Mouse (Mus musculus) embryonic facial prominence, embryonic 14.5 days (tissue): ENCODE data around the gene Yae1d1. TPM values are rescaled to one million over a fixed set of nuclear protein-coding genes. Genes with fewer than 3 reads are reported as not detected.
"Not testable (repeated sequence)": the region's sequence is repeated elsewhere in the genome, so short reads cannot be mapped to it uniquely, and the experiment has no call there.

ENCODE experiments used
- ATAC-seq: fragments of 200-750 bp; cut with Nextera tagmentation; 2 replicates; pipeline ENCODE4 v1.8.0; 2017; ENCODE audit warnings: low read depth, moderate number of reproducible peaks, moderate TSS enrichment
- DNase-seq: peaks from one replicate; pipeline ENCODE4 v3.0.0-alpha.2; 2015; ENCODE audit warnings: low spot score
- H3K27ac ChIP-seq: fragments of 300-500 bp; sonication (generic); replicated peaks from 2 replicates; pipeline ENCODE4 v1.5.1; 2014; ENCODE audit warnings: low read depth, mild to moderate bottlenecking, low read length, moderate library complexity
- H3K27me3 ChIP-seq: fragments of 300-500 bp; sonication (generic); replicated peaks from 2 replicates; pipeline ENCODE4 v1.6.1; 2014; ENCODE audit warnings: low read length; ENCODE audit not compliant: control insufficient read depth, insufficient read depth
- H3K36me3 ChIP-seq: fragments of 300-500 bp; sonication (generic); 2 replicates; pipeline ENCODE4 v1.6.1; 2014; ENCODE audit warnings: low read length, mixed read lengths; ENCODE audit not compliant: control insufficient read depth, insufficient read depth
- H3K4me1 ChIP-seq: fragments of 300-500 bp; sonication (generic); 2 replicates; pipeline ENCODE4 v1.6.1; 2014; ENCODE audit warnings: antibody characterized with exemption, low read length; ENCODE audit not compliant: control insufficient read depth, insufficient read depth
- H3K4me2 ChIP-seq: fragments of 300-500 bp; sonication (generic); 2 replicates; pipeline ENCODE4 v1.6.1; 2014; ENCODE audit warnings: low read depth, mild to moderate bottlenecking, low read length, moderate library complexity, mixed read lengths
- H3K4me3 ChIP-seq: fragments of 300-500 bp; sonication (generic); 2 replicates; pipeline ENCODE4 v1.5.1; 2014; ENCODE audit warnings: low read depth, mild to moderate bottlenecking, low read length
- H3K9ac ChIP-seq: fragments of 300-500 bp; sonication (generic); 2 replicates; pipeline ENCODE4 v1.6.1; 2014; ENCODE audit warnings: low read depth, mild to moderate bottlenecking, low read length, moderate library complexity, mixed read lengths
- H3K9me3 ChIP-seq: fragments of 300-500 bp; sonication (generic); 2 replicates; pipeline ENCODE4 v1.6.1; 2016; ENCODE audit warnings: low read length; ENCODE audit not compliant: control insufficient read depth
- WGBS: fragments of 180-500 bp; shearing (Covaris S2); extraction: QIAGEN DNeasy Blood & Tissue Kit; methylation state at CpG from one replicate; pipeline ENCODE4 v1.1.7; 2014; 5-methylcytosine and 5-hydroxymethylcytosine counted together
- polyA plus RNA-seq: library from polyadenylated mRNA; unstranded; fragments of >200 nt; fragmentation: Nextera tagmentation; extraction: Ambion mirVana; gene quantifications from 2 replicates; pipeline ENCODE4 v1.2.1, GENCODE M21; 2014

Yae1d1 gene
- polyA plus RNA-seq, 1 experiment from 2014 or later: 60.7 TPM

DNA sequence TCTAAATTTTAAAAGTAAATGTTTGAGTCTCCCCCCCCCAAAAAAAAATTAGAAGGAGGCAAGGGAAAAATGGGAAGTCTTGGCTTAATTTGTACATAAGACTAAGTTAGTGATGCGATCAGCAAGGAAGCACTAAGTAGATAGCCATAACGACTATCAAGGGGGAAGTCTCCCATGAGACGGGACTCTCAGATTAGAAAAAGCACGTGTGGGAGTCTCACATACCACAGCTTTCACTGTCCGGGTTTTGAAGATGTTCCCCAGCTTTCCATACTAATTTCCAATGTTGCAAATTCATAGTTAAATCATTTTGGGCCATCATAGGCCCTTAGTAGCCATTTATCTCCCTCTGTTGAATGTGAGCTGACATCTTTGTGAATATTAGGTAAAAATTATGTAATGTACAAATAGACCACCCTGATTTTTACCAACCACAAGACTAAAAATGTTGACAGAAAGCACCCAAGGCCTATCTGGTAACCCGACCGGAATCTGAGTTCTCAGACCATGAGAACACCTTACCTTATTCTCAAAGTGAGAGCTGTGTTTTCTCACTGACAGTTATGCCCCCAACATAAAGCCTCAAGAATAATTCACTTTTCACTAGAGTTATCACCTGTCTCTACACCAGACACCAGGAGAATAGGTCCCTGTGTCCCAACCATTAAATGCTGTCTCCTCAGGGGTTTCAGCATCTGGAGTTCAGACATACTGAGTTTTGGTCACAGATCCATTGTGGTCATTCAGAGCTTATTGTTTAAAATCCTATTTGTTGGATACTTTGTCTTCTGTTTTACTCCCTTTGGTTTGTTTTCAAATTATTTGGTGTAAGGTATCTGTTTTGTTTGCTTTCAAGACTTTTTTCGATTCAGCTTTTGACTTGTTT lies 16.1 kb downstream of the Yae1d1 start:
- Histone ChIP-seq H3K27me3 (no peaks in the 10 kb centered on the region), H3K36me3 (no peaks in the 10 kb centered on the region), H3K27ac (no peak overlapping the region), H3K4me3 (no peak overlapping the region), H3K4me1 (no peaks in the 10 kb centered on the region), H3K9me3 (no peaks in the 10 kb centered on the region), H3K4me2 (no peak overlapping the region), H3K9ac (no peak overlapping the region)
- WGBS: 74% methylated on average over 8 of the region's 8 CpGs
- ATAC-seq (no peak), DNase-seq (no peak)

GRCm38 (mm10) chr13:17975891-17976290 lies 17.3 kb downstream of the Yae1d1 start:
- H3K9ac ChIP-seq: no peak overlapping the region
- WGBS: 44% methylated on average over 2 of the region's 2 CpGs
- no peaks in the 10 kb centered on the region for H3K9me3 ChIP-seq

GRCm38 (mm10) chr13:17975457-17975856 lies 17.7 kb downstream of the Yae1d1 start:
- no peaks in the 10 kb centered on the region for H3K9me3 ChIP-seq
- H3K27me3 ChIP-seq: no peaks in the 10 kb centered on the region
- 81% methylated on average over 1 of the region's 1 CpGs for WGBS
- no peak overlapping the region for H3K4me2 ChIP-seq
- H3K27ac ChIP-seq: no peak overlapping the region
- DNase-seq (no peak), ATAC-seq (no peak)
- H3K4me3 ChIP-seq: no peak overlapping the region
- H3K36me3 ChIP-seq: no peaks in the 10 kb centered on the region
- H3K4me1 ChIP-seq: no peaks in the 10 kb centered on the region
- H3K9ac ChIP-seq: no peak overlapping the region

More at GRCm38 (mm10) chr13:17975891-17976290, 17.3 kb downstream of the Yae1d1 start:
- H3K4me2 ChIP-seq: no peak overlapping the region
- DNase-seq: peak; percentile 8
- H3K4me3 ChIP-seq: no peak overlapping the region
- no peak overlapping the region for H3K27ac ChIP-seq
- H3K27me3 ChIP-seq: no peaks in the 10 kb centered on the region
- H3K36me3 ChIP-seq: no peaks in the 10 kb centered on the region
- no peaks in the 10 kb centered on the region for H3K4me1 ChIP-seq
- no peak for ATAC-seq

DNA sequence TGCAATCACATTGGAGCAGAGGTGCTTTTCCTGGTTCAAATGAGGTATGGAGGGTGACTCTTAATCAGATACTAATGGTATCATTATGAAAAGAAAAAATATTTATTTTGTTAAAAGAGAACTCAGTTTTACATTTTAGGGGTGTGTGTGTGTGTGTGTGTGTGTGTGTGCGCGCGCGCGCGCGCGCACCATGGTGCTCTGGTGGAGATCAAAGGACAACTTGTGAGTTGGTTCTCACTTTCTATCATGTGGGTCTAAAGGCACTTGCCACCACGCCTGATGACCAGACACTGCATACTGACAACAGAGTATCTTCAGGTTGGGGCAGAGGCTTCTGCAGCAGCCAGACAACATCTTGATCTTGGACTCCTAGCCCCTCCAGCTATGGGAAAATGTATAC lies 18.4 kb downstream of the Yae1d1 start:
- no peak for DNase-seq
- Histone ChIP-seq H3K27me3 (no peaks in the 10 kb centered on the region), H3K9ac (no peak overlapping the region), H3K4me2 (no peak overlapping the region), H3K4me1 (no peaks in the 10 kb centered on the region), H3K27ac (no peak overlapping the region), H3K4me3 (no peak overlapping the region), H3K36me3 (no peaks in the 10 kb centered on the region), H3K9me3 (no peaks in the 10 kb centered on the region)
- WGBS: 95% methylated on average over 9 of the region's 9 CpGs
- ATAC-seq: no peak

GRCm38 (mm10) chr13:17960613-17961012 lies 32.5 kb downstream of the Yae1d1 start:
- Histone ChIP-seq H3K27me3 (no peaks in the 10 kb centered on the region), H3K27ac (no peak overlapping the region), H3K4me2 (no peak overlapping the region), H3K9ac (no peak overlapping the region), H3K9me3 (no peaks in the 10 kb centered on the region), H3K36me3 (no peaks in the 10 kb centered on the region), H3K4me1 (no peaks in the 10 kb centered on the region), H3K4me3 (no peak overlapping the region)
- no peak for ATAC-seq
- 85% methylated on average over 7 of the region's 7 CpGs for WGBS
- no peak for DNase-seq

GRCm38 (mm10) chr13:17954282-17954681 lies 38.9 kb downstream of the Yae1d1 start:
- Histone ChIP-seq H3K4me1 (no peaks in the 10 kb centered on the region), H3K36me3 (no peaks in the 10 kb centered on the region), H3K9me3 (no peaks in the 10 kb centered on the region), H3K4me3 (no peak overlapping the region), H3K27ac (no peak overlapping the region), H3K9ac (no peak overlapping the region), H3K27me3 (no peaks in the 10 kb centered on the region), H3K4me2 (no peak overlapping the region)
- no peak for DNase-seq
- no peak for ATAC-seq
- WGBS: 51% methylated on average over 1 of the region's 1 CpGs

- not testable (repeated sequence) for H3K9me3 ChIP-seq, H3K36me3 ChIP-seq, ATAC-seq, H3K9ac ChIP-seq, DNase-seq, H3K4me2 ChIP-seq, H3K4me3 ChIP-seq, H3K27ac ChIP-seq, H3K4me1 ChIP-seq, H3K27me3 ChIP-seq
- WGBS: 96% methylated on average over 8 of the region's 8 CpGs
These were observed 42.6 kb downstream of the Yae1d1 start for GRCm38 (mm10) chr13:17950581-17950980.

- no peak for ATAC-seq
- no peak overlapping the region for H3K9ac ChIP-seq
These were observed 43.6 kb downstream of the Yae1d1 start for GRCm38 (mm10) chr13:17949555-17949954.

More at GRCm38 (mm10) chr13:17949555-17949954, 43.6 kb downstream of the Yae1d1 start:
- DNase-seq: no peak
- Histone ChIP-seq H3K9me3 (no peaks in the 10 kb centered on the region), H3K4me1 (peaks cover 3% of the 10 kb centered on the region; the same call in 1 of the 2 replicates), H3K4me3 (no peak overlapping the region), H3K27me3 (no peaks in the 10 kb centered on the region; the same call in 1 of the 2 replicates), H3K36me3 (no peaks in the 10 kb centered on the region), H3K27ac (no peak overlapping the region), H3K4me2 (no peak overlapping the region)
- 74% methylated on average over 18 of the region's 18 CpGs for WGBS
